Mouse (Mus musculus): ENCODE measurements around the gene Gm17783. TPM values are rescaled to one million over a fixed set of nuclear protein-coding genes. Genes with fewer than 3 reads are reported as not detected.

Gene Gm17783
- polyA plus RNA-seq, 1 experiment from 2014 or later: not detected

Other genes starting within 250 kb of the Gm17783 start
- 3.2 and 4.3 TPM in 2 replicates for gene Cd200, start 123.0 kb downstream of the Gm17783 start, polyA plus RNA-seq (2015; fragmentation: Nextera tagmentation; extraction: Ambion mirVana)
- gene Gm609, start 39.1 kb downstream of the Gm17783 start, polyA plus RNA-seq (2015; fragmentation: Nextera tagmentation; extraction: Ambion mirVana): 0.13 and 0.14 TPM in 2 replicates
- not detected in 2 replicates for gene Slc9c1, start 3.3 kb upstream of the Gm17783 start, polyA plus RNA-seq (2015; fragmentation: Nextera tagmentation; extraction: Ambion mirVana)
- 2.4 and 2.8 TPM in 2 replicates for gene Gcsam, start 78.3 kb upstream of the Gm17783 start, polyA plus RNA-seq (2015; fragmentation: Nextera tagmentation; extraction: Ambion mirVana)
- gene BC016579, start 122.0 kb upstream of the Gm17783 start, polyA plus RNA-seq (2015; fragmentation: Nextera tagmentation; extraction: Ambion mirVana): 0.30 and 0.34 TPM in 2 replicates
- 0.14 TPM in 2 replicates for gene Tmprss7, start 161.6 kb upstream of the Gm17783 start, polyA plus RNA-seq (2015; fragmentation: Nextera tagmentation; extraction: Ambion mirVana)
- gene Tagln3, start 192.6 kb upstream of the Gm17783 start, polyA plus RNA-seq (2015; fragmentation: Nextera tagmentation; extraction: Ambion mirVana): 0.08 TPM in 1 of 2 replicates, not detected in the other
- gene Abhd10, start 210.9 kb upstream of the Gm17783 start, polyA plus RNA-seq (2015; fragmentation: Nextera tagmentation; extraction: Ambion mirVana): 13.9 TPM in 2 replicates